Mouse (Mus musculus) intestine, embryonic 14.5 days (tissue): ENCODE measurements at regions not wholly inside any gene's neighbourhood (a gene's known extent, or its start where the extent isn't known, plus 50 kb on each side); places are given as distances from the start of the nearest gene placed in this dataset.
"Not testable (repeated sequence)": the region's sequence is repeated elsewhere in the genome, so short reads cannot be mapped to it uniquely, and the experiment has no call there.

ENCODE experiments used
- ATAC-seq: fragments of 200-750 bp; cut with Nextera tagmentation; replicated peaks from 2 replicates; pipeline ENCODE4 v1.8.0; 2017; ENCODE audit warnings: low read depth, moderate number of reproducible peaks, moderate TSS enrichment, moderate library complexity; ENCODE audit not compliant: low FRiP score, low TSS enrichment
- DNase-seq: peaks from one replicate; pipeline ENCODE4 v3.0.0-alpha.2; 2018; ENCODE audit warnings: low spot score
- H3K27ac ChIP-seq: fragments of 300-500 bp; sonication (generic); 2 replicates; pipeline ENCODE4 v1.5.1; 2014; ENCODE audit warnings: low read depth, mild to moderate bottlenecking, control low read depth
- H3K27me3 ChIP-seq: fragments of 300-500 bp; sonication (generic); replicated peaks from 2 replicates; pipeline ENCODE4 v1.6.1; 2014; ENCODE audit warnings: low read length, control low read depth; ENCODE audit not compliant: control insufficient read depth, insufficient read depth
- H3K36me3 ChIP-seq: fragments of 300-500 bp; sonication (generic); 2 replicates; pipeline ENCODE4 v1.6.1; 2014; ENCODE audit warnings: low read length, control low read depth; ENCODE audit not compliant: control insufficient read depth, insufficient read depth
- H3K4me1 ChIP-seq: fragments of 300-500 bp; sonication (generic); replicated peaks from 2 replicates; pipeline ENCODE4 v1.6.1; 2014; ENCODE audit warnings: low read length, control low read depth, mixed read lengths; ENCODE audit not compliant: control insufficient read depth, insufficient read depth
- H3K4me2 ChIP-seq: fragments of 300-500 bp; sonication (generic); 2 replicates; pipeline ENCODE4 v1.6.1; 2014; ENCODE audit warnings: low read length
- H3K4me3 ChIP-seq: fragments of 300-500 bp; sonication (generic); 2 replicates; pipeline ENCODE4 v1.5.1; 2014; ENCODE audit warnings: low read depth, low read length, control low read depth, mixed read lengths
- H3K9ac ChIP-seq: fragments of 300-500 bp; sonication (generic); 2 replicates; pipeline ENCODE4 v1.6.1; 2014; ENCODE audit warnings: mild to moderate bottlenecking, low read length
- H3K9me3 ChIP-seq: fragments of 300-500 bp; sonication (generic); 2 replicates; pipeline ENCODE4 v1.6.1; 2016; ENCODE audit warnings: low read length, control low read depth; ENCODE audit not compliant: control insufficient read depth
- WGBS: fragments of 180-500 bp; shearing (Covaris S2); extraction: QIAGEN DNeasy Blood & Tissue Kit; methylation state at CpG from one replicate; pipeline ENCODE4 v1.1.7; 2014; 5-methylcytosine and 5-hydroxymethylcytosine counted together

DNA sequence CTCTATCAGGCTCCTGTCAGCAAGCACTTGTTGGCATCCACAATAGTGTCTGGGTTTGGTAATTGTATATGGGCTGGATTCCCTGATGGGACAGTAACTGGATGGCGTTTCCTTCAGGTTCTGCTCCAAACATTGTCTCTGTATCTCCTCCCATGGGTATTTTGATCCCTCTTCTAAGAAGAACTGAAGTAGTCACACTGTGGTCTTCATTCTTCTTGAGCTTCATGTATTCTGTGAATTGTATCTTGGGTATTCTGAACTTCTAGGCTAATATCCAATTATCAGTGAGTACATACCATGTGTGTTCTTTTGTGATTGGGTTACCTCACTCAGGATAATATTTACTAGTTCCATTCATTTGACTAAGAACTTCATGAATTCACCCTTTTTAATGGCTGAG is 119.2 kb upstream of the Gm21119 start:
- H3K9me3 ChIP-seq, H3K4me2 ChIP-seq, H3K27ac ChIP-seq, H3K9ac ChIP-seq, H3K4me3 ChIP-seq, H3K4me1 ChIP-seq, DNase-seq, H3K27me3 ChIP-seq, H3K36me3 ChIP-seq, ATAC-seq: not testable (repeated sequence)
- WGBS = no CpG with 5 or more reads among the region's 1 CpGs

- H3K4me2 ChIP-seq, H3K27me3 ChIP-seq, H3K9me3 ChIP-seq, ATAC-seq, H3K27ac ChIP-seq, H3K4me1 ChIP-seq, H3K4me3 ChIP-seq, H3K9ac ChIP-seq, H3K36me3 ChIP-seq: not testable (repeated sequence)
- peak; percentile 3 for DNase-seq
- 81% methylated on average over 1 of the region's 1 CpGs for WGBS
Measured at GRCm38 (mm10) chr8:20513920-20514319, 100.8 kb upstream of the Gm21119 start.

- H3K27me3 ChIP-seq, ATAC-seq, H3K9me3 ChIP-seq, H3K4me3 ChIP-seq, DNase-seq, H3K36me3 ChIP-seq, H3K27ac ChIP-seq, H3K9ac ChIP-seq, H3K4me1 ChIP-seq, H3K4me2 ChIP-seq: not testable (repeated sequence)
- WGBS = 70% methylated on average over 2 of the region's 3 CpGs
Measured at GRCm38 (mm10) chr8:20516324-20516830, 98.3 kb upstream of the Gm21119 start.

GRCm38 (mm10) chr8:20517551-20517950 is 97.2 kb upstream of the Gm21119 start:
- H3K4me1 ChIP-seq = not testable (repeated sequence)
- 37% methylated on average over 1 of the region's 1 CpGs for WGBS

GRCm38 (mm10) chr8:20524539-20524938 is 90.2 kb upstream of the Gm21119 start:
- not testable (repeated sequence) for ATAC-seq

More at GRCm38 (mm10) chr8:20517551-20517950, 97.2 kb upstream of the Gm21119 start:
- H3K9ac ChIP-seq, H3K27ac ChIP-seq, ATAC-seq, H3K4me2 ChIP-seq, H3K4me3 ChIP-seq, H3K9me3 ChIP-seq, H3K27me3 ChIP-seq, DNase-seq, H3K36me3 ChIP-seq: not testable (repeated sequence)

DNA sequence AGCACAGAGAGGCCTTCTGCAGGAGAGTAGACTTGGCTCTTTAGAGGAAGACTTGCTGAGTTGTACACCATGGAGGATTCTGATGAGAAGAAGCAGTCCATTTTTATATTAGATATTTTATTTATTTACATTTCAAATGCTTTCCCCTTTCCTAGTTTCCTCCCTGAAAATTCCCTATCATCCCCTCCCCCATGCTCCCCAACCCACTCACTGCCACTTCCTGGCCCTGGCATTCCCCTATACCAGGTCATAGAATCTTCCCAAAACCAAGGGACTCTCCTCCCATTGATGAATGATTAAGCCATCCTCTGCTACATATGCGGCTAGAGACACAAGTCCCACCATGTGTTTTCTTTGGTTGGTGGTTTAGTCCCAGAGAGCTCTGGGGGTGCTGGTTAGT is 85.7 kb upstream of the Gm21119 start:
- not testable (repeated sequence) for DNase-seq, H3K9me3 ChIP-seq, H3K4me2 ChIP-seq, H3K9ac ChIP-seq, H3K27me3 ChIP-seq, H3K36me3 ChIP-seq, H3K4me3 ChIP-seq, ATAC-seq, H3K27ac ChIP-seq, H3K4me1 ChIP-seq
- no CpG with 5 or more reads among the region's 1 CpGs for WGBS

More at GRCm38 (mm10) chr8:20524539-20524938, 90.2 kb upstream of the Gm21119 start:
- H3K4me3 ChIP-seq, H3K36me3 ChIP-seq, H3K27ac ChIP-seq, H3K9ac ChIP-seq, H3K4me1 ChIP-seq, H3K9me3 ChIP-seq, H3K4me2 ChIP-seq, H3K27me3 ChIP-seq: not testable (repeated sequence)
- peak; percentile 16 for DNase-seq

- not testable (repeated sequence) for H3K36me3 ChIP-seq, H3K4me3 ChIP-seq, DNase-seq, ATAC-seq, H3K9me3 ChIP-seq, H3K9ac ChIP-seq, H3K4me1 ChIP-seq, H3K27ac ChIP-seq, H3K4me2 ChIP-seq, H3K27me3 ChIP-seq
- WGBS = 87% methylated on average over 4 of the region's 4 CpGs
Measured at GRCm38 (mm10) chr8:20539031-20539430, 75.7 kb upstream of the Gm21119 start.

DNA sequence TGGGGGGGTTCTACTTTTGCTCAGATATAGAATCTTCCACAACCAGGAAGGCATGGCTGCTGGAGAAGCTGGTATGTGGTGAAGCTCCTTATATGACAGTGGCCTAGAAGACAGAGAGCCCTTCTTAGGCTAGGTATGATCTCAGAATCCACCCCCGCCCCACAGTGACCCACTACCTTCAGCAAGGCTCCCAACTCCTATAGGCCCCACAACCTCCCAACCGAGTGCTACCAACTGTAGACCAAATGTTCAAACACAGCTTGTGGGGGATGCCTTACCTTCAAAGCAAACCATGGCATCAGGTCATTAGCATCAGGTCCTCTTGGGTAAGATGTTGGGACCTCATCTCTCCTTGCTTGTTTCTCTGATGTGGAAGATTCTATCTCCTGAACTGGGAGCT is 70.6 kb upstream of the Gm21119 start:
- not testable (repeated sequence) for H3K9me3 ChIP-seq, ATAC-seq, H3K27me3 ChIP-seq, H3K4me1 ChIP-seq, H3K4me3 ChIP-seq, H3K36me3 ChIP-seq, DNase-seq, H3K9ac ChIP-seq, H3K4me2 ChIP-seq, H3K27ac ChIP-seq
- WGBS = 76% methylated on average over 2 of the region's 2 CpGs

- H3K27me3 ChIP-seq, H3K9ac ChIP-seq, H3K4me3 ChIP-seq, H3K27ac ChIP-seq, ATAC-seq, H3K4me2 ChIP-seq, DNase-seq, H3K36me3 ChIP-seq, H3K9me3 ChIP-seq, H3K4me1 ChIP-seq: not testable (repeated sequence)
- WGBS = no CpG with 5 or more reads among the region's 2 CpGs
Measured at GRCm38 (mm10) chr8:20545347-20545746, 69.4 kb upstream of the Gm21119 start.
